Mouse (Mus musculus) C2C12 (cell line): ENCODE results near the gene Gpn2.

ENCODE experiments used
- CEBPB ChIP-seq: IDR thresholded peaks from one replicate; pipeline ENCODE4 v1.6.1; 2011; ENCODE audit warnings: low read depth, mild to moderate bottlenecking, control low read depth, moderate library complexity
- CTCF ChIP-seq: IDR thresholded peaks from one replicate; pipeline ENCODE4 v1.5.1; 2011; ENCODE audit not compliant: control insufficient read depth, insufficient read depth, insufficient read length
- USF1 ChIP-seq: IDR thresholded peaks from one replicate; pipeline ENCODE4 v1.6.1; 2011; ENCODE audit warnings: low read depth, mild to moderate bottlenecking, control low read depth, moderate library complexity

DNA sequence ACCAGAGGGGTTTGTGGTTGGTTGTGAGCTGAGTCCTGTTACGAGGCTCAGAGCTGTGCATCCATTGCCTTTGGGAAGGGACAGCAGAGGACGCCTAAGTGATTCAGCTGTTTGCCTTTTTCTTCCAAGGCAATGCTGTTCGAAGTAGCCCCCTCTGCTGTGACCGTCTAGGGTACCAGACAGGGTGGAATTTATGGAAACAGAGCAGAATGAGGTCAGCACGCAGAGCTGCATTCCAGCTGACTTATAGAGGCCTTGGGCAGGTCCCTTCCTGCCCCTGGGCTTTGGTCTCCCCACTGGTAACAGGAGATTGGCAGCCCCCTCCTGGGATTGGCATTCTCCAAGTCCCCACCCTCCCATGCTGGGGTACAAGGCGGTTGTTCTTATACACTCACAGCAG lies 20.7 kb downstream of the Gpn2 start:
- TF ChIP-seq USF1 (no peak), CTCF (no peak), CEBPB (no peak)
